Mouse (Mus musculus) embryonic fibroblast, embryonic 13.5 days (primary cell): ENCODE measurements around the gene Rplp2. TPM values are rescaled to one million over a fixed set of nuclear protein-coding genes. Genes with fewer than 3 reads are reported as not detected.

Source experiments
- H3K27ac ChIP-seq: 2 replicates; pipeline ENCODE4 v1.5.1; 2012; ENCODE audit warnings: low read length, control low read depth, inconsistent platforms; ENCODE audit not compliant: insufficient read depth
- H3K4me1 ChIP-seq: 2 replicates; pipeline ENCODE4 v1.6.1; 2011; ENCODE audit warnings: low read length; ENCODE audit not compliant: control insufficient read depth, insufficient read depth
- H3K4me3 ChIP-seq: 2 replicates; pipeline ENCODE4 v1.5.1; 2011; ENCODE audit warnings: mild to moderate bottlenecking, control low read depth, low read length; ENCODE audit not compliant: insufficient read depth
- CTCF ChIP-seq: IDR thresholded peaks from 2 replicates; pipeline ENCODE4 v1.5.1; 2011; ENCODE audit warnings: mild to moderate bottlenecking, control low read depth, low read length, moderate library complexity, borderline replicate concordance; ENCODE audit not compliant: insufficient read depth
- POLR2A ChIP-seq: IDR thresholded peaks from 2 replicates; pipeline ENCODE4 v1.6.1; 2011; ENCODE audit warnings: low read depth, mild to moderate bottlenecking, control low read depth, low read length, moderate library complexity
- polyA plus RNA-seq: library from polyadenylated mRNA; stranded (reverse); fragments of >200 nt; gene quantifications from 2 replicates; pipeline ENCODE4 v1.2.4, GENCODE M21; 2011; ENCODE audit warnings: low read depth; ENCODE audit not compliant: missing spikeins, insufficient read length

Gene Rplp2
- polyA plus RNA-seq, 1 experiment = 1,600 TPM

- Histone ChIP-seq H3K4me1 (peaks cover 13% of the 10 kb centered on the region; the same call in 1 of the 2 replicates), H3K4me3 (no peak overlapping the region), H3K27ac (no peak overlapping the region)
- no peak for TF ChIP-seq CTCF
- TF ChIP-seq POLR2A = no peak
These were observed 16.8 kb downstream of the Rplp2 start for GRCm38 (mm10) chr7:141463824-141464602.

GRCm38 (mm10) chr7:141464603-141465201, 17.5 kb downstream of the Rplp2 start:
- H3K4me3 ChIP-seq = no peak overlapping the region
- peaks cover 13% of the 10 kb centered on the region; the same call in 1 of the 2 replicates for H3K4me1 ChIP-seq
- TF ChIP-seq POLR2A = no peak
- no peak for TF ChIP-seq CTCF
- H3K27ac ChIP-seq = no peak overlapping the region

GRCm38 (mm10) chr7:141465388-141466044, 18.3 kb downstream of the Rplp2 start:
- no peak for TF ChIP-seq POLR2A
- TF ChIP-seq CTCF = no peak
- no peak overlapping the region for H3K4me3 ChIP-seq
- H3K4me1 ChIP-seq = peaks cover 13% of the 10 kb centered on the region; the same call in 1 of the 2 replicates
- peak overlapping the region; percentile 63 for H3K27ac ChIP-seq

GRCm38 (mm10) chr7:141466045-141466394, 18.9 kb downstream of the Rplp2 start:
- no peak for TF ChIP-seq CTCF
- TF ChIP-seq POLR2A = peak; percentile 59
- H3K4me1 ChIP-seq = peaks cover 13% of the 10 kb centered on the region; the same call in 1 of the 2 replicates
- H3K4me3 ChIP-seq = no peak overlapping the region
- H3K27ac ChIP-seq = peak overlapping the region; percentile 63

GRCm38 (mm10) chr7:141466607-141467148, 19.5 kb downstream of the Rplp2 start:
- Histone ChIP-seq H3K4me3 (peak overlapping the region; percentile 98), H3K27ac (peak overlapping the region; percentile 93), H3K4me1 (peaks cover 13% of the 10 kb centered on the region; the same call in 1 of the 2 replicates)
- TF ChIP-seq CTCF (no peak), POLR2A (no peak)

- Histone ChIP-seq H3K27ac (peak within 1 kb of the TSS; percentile 93), H3K4me3 (peak within 1 kb of the TSS; percentile 98), H3K4me1 (peaks cover 9% of the 10 kb centered on the region; the same call in 1 of the 2 replicates)
- TF ChIP-seq POLR2A (peak; percentile 87), CTCF (no peak)
These were observed 20.3 kb downstream of the Rplp2 start, which contains the start of gene Cd151 for GRCm38 (mm10) chr7:141467230-141468030. Cd151 (plus strand) TSS chr7:141467392.

- no peak for TF ChIP-seq CTCF
- Histone ChIP-seq H3K27ac (peak overlapping the region; percentile 93), H3K4me1 (peaks cover 8% of the 10 kb centered on the region; the same call in 1 of the 2 replicates), H3K4me3 (peak overlapping the region; percentile 98)
These were observed 21.0 kb downstream of the Rplp2 start for GRCm38 (mm10) chr7:141468164-141468521.

GRCm38 (mm10) chr7:141468522-141469211, 21.5 kb downstream of the Rplp2 start:
- peak overlapping the region; percentile 98 for H3K4me3 ChIP-seq
- H3K27ac ChIP-seq = peak overlapping the region; percentile 93
- H3K4me1 ChIP-seq = peaks cover 12% of the 10 kb centered on the region; the same call in 1 of the 2 replicates
- TF ChIP-seq POLR2A = peak; percentile 97
- no peak for TF ChIP-seq CTCF

- TF ChIP-seq CTCF (no peak), POLR2A (no peak)
- H3K4me1 ChIP-seq = peaks cover 12% of the 10 kb centered on the region; the same call in 1 of the 2 replicates
- H3K4me3 ChIP-seq = peak overlapping the region; percentile 98
- peak overlapping the region; percentile 93 for H3K27ac ChIP-seq
These were observed 22.2 kb downstream of the Rplp2 start for GRCm38 (mm10) chr7:141469352-141469751.
